Mouse (Mus musculus) lung, postnatal 4 days (tissue): ENCODE measurements at regions not wholly inside any gene's neighbourhood (a gene's known extent, or its start where the extent isn't known, plus 50 kb on each side); places are given as distances from the start of the nearest gene placed in this dataset.

Source experiments
- DNase-seq, 2 experiments: peaks; one replicate each; pipeline ENCODE4 v3.0.0; 2021

GRCm38 (mm10) chr13:102280198-102280597 lies 413.2 kb upstream of the Cd180 start:
- DNase-seq = no peak

- no peak for DNase-seq
Measured at GRCm38 (mm10) chr13:102294451-102294850, 398.9 kb upstream of the Cd180 start.

GRCm38 (mm10) chr13:102295079-102295478 lies 398.3 kb upstream of the Cd180 start:
- DNase-seq = no peak

GRCm38 (mm10) chr13:102307983-102308382 lies 385.4 kb upstream of the Cd180 start:
- DNase-seq = no peak

GRCm38 (mm10) chr13:102312096-102312495 lies 381.3 kb upstream of the Cd180 start:
- no peak for DNase-seq

- no peak for DNase-seq
Measured at GRCm38 (mm10) chr13:102315921-102316692, 377.3 kb upstream of the Cd180 start.

GRCm38 (mm10) chr13:102318891-102319404 lies 374.4 kb upstream of the Cd180 start:
- DNase-seq = no peak

- no peak for DNase-seq
Measured at GRCm38 (mm10) chr13:102319453-102319852, 373.9 kb upstream of the Cd180 start.

- DNase-seq = no peak
Measured at GRCm38 (mm10) chr13:102323876-102324275, 369.5 kb upstream of the Cd180 start.

- no peak for DNase-seq
Measured at GRCm38 (mm10) chr13:102326003-102326402, 367.4 kb upstream of the Cd180 start.

GRCm38 (mm10) chr13:102326544-102326943 lies 366.8 kb upstream of the Cd180 start:
- no peak for DNase-seq

GRCm38 (mm10) chr13:102333667-102334066 lies 359.7 kb upstream of the Cd180 start:
- no peak for DNase-seq

GRCm38 (mm10) chr13:102334131-102334534 lies 359.2 kb upstream of the Cd180 start:
- DNase-seq = peak in 1 of 2 experiments; percentile 24

GRCm38 (mm10) chr13:102343236-102343635 lies 350.1 kb upstream of the Cd180 start:
- no peak for DNase-seq

GRCm38 (mm10) chr13:102344606-102345269 lies 348.6 kb upstream of the Cd180 start:
- DNase-seq = no peak

GRCm38 (mm10) chr13:102349493-102349892 lies 343.9 kb upstream of the Cd180 start:
- DNase-seq = no peak

- peak in 1 of 2 experiments; percentile 27 for DNase-seq
Measured at GRCm38 (mm10) chr13:102352073-102352854, 341.1 kb upstream of the Cd180 start.

GRCm38 (mm10) chr13:102355569-102355968 lies 337.8 kb upstream of the Cd180 start:
- peak; percentile 48 to 58 for DNase-seq

- DNase-seq = no peak
Measured at GRCm38 (mm10) chr13:102372451-102373082, 320.8 kb upstream of the Cd180 start.

- DNase-seq = no peak
Measured at GRCm38 (mm10) chr13:102380667-102381066, 312.7 kb upstream of the Cd180 start.

GRCm38 (mm10) chr13:102391911-102392310 lies 301.4 kb upstream of the Cd180 start:
- no peak for DNase-seq

- DNase-seq = no peak
Measured at GRCm38 (mm10) chr13:102392868-102393661, 300.3 kb upstream of the Cd180 start.
